Mouse (Mus musculus): ENCODE results near the gene Stk16. TPM values are rescaled to one million over a fixed set of nuclear protein-coding genes. Genes with fewer than 3 reads are reported as not detected.

The Stk16 gene
- 116 and 130 TPM in 2 replicates for polyA plus RNA-seq (2014; fragmentation: Nextera tagmentation; extraction: Ambion mirVana)

DNA sequence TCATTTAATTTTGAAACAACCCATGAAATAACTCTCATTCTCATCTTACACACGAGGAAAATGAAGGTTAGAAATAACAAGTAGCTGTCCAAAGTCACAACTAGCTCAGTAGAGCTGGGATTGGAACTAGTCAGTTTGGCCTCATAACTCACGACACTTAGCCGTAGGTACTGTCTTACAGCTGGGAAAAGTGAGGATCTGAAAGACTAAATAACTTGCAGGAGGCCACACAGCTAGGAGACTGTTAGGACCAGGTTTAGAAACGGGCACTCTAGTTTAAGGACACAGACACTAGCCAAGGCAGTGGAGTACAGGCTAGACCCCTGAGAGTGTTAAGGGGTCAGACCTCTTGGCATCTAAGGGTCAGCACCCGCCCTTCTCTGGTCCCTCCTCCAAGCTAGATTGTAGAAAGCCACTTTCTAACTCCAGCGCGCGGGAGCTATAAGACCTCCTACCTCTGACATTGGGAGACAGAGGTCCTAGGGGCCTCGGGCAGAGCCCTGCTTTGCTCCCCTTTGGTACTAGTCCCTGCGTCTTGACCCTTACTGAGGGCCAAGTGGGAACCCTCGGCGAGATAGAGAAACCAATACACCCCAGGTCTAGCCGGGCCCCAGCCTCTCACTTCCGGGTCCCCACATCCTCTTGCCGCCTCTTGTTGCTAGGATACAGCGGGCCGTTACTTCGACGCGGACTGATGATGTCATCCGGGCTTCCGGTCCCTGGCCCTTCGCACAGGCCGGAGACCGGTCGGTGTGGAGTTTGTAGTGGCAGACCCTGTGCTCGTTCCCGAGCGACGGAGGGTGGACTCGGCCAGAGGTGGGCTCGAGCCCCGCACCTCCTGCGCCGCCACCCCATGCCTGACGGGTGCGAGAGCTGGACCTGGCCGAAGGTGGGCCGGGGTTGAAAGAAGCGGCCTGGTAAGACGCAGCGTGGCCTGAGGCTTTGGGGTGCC is at the start of gene Stk16, which contains the start of gene Glb1l:
Gene Stk16 (plus strand): TSS at position 703 of the 952 bp plus-strand sequence.
Gene Glb1l (minus strand): TSS at position 678 of the 952 bp plus-strand sequence.
- peaks cover 34% of the 10 kb centered on the region for H3K36me3 ChIP-seq (ENCODE audit: control insufficient read depth, insufficient read depth, low read length)
- 6% methylated on average over 42 of the region's 42 CpGs for WGBS
- peak within 1 kb of the TSS; percentile 95 for H3K4me2 ChIP-seq (ENCODE audit: low read length)
- peak; percentile 98 for DNase-seq (ENCODE audit: low spot score)
- H3K9ac ChIP-seq (ENCODE audit: low read length): peak within 1 kb of the TSS; percentile 96
- peak within 1 kb of the TSS; percentile 95 for H3K4me3 ChIP-seq (ENCODE audit: low read depth, low read length)
- H3K9me3 ChIP-seq (replicated peaks; ENCODE audit: control insufficient read depth, low read length): no peaks in the 10 kb centered on the region
- peak; percentile 98 for ATAC-seq
- peaks cover 15% of the 10 kb centered on the region for H3K4me1 ChIP-seq (ENCODE audit: control insufficient read depth, insufficient read depth, low read length)
- H3K27me3 ChIP-seq (replicated peaks; ENCODE audit: control insufficient read depth, insufficient read depth, low read length): no peaks in the 10 kb centered on the region
- H3K27ac ChIP-seq (ENCODE audit: low read depth, low read length): no peak within 1 kb of the TSS

DNA sequence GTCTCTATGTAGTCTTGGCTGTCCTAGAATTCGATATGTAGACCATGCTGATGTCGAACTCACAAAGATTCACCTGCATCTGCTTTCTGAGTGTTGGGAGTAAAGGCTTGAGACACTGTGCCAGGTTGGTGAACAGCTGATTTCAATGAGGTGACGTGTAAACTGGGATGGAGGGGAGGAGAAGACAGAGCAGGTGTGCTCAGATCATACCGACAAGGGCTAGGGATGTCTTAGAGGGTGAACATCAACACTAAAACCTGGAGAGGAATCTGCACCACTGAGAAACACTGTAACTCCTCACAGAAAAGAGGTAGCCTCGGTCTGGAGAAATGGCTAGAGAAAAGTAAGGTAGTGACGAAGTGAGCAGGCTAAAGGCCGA is 42.6 kb upstream of the Stk16 start:
- WGBS: 10% methylated on average over 7 of the region's 7 CpGs

DNA sequence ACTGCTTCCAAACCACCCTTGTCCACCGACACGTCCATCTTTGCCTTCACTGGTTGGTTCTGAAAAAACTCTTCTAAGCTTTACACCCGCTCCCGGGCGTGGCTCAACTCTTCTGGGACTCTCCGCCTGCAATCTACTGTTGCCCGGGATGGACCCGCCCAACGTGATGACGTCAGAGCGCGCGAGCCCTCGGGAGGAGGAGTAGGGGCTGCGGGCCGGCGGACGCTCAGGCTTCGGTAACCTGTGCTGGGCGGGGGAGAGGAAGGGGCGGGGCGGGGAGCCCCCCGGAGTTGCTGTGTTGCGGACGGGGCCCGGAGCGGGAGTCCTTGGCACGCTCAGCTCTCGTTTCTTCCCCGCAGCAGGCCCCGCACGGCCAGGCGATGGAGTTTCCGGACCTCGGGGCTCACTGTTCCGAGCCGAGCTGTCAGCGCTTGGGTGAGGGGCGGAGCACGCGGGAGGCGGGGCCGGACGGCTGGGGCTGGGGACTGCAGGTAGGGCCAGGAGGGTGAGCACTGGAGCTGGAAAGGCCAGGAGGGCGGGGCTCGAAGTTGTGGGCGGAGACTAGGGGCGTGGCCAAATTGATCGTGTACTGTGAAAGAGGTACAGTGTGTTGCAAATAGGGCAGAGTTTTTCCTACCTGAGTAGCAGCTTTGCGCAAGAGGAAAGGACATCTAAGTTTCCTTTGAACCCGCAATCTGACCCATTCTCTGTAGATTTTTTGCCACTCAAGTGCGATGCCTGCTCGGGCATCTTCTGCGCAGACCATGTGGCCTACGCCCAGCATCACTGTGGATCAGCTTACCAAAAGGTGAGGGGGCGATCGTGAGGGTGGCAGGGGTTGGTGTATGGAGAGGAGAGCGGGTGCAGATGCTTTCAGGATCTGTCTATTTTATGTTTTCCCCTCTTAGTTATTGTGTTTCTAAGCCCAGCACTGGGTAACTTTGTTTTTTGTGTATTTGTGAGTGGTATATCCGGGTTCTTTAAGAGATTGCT is 41.9 kb upstream of the Stk16 start, which contains the start of gene Zfand2b:
Gene Zfand2b (plus strand): TSS at position 175 of the 993 bp plus-strand sequence.
- Histone ChIP-seq H3K9me3 (replicated peaks; ENCODE audit: control insufficient read depth, low read length) (no peaks in the 10 kb centered on the region), H3K36me3 (ENCODE audit: control insufficient read depth, insufficient read depth, low read length) (peaks cover 33% of the 10 kb centered on the region), H3K4me1 (ENCODE audit: control insufficient read depth, insufficient read depth, low read length) (0 out of 2 replicates have a peak, but pooled peaks cover 8% of the 10 kb centered on the region), H3K9ac (ENCODE audit: low read length) (peak within 1 kb of the TSS; percentile 68), H3K27me3 (replicated peaks; ENCODE audit: control insufficient read depth, insufficient read depth, low read length) (no peaks in the 10 kb centered on the region), H3K4me3 (ENCODE audit: low read depth, low read length) (peak within 1 kb of the TSS; percentile 67), H3K4me2 (ENCODE audit: low read length) (peak within 1 kb of the TSS; percentile 68), H3K27ac (ENCODE audit: low read depth, low read length) (peak within 1 kb of the TSS; percentile 82)
- ATAC-seq (peak; percentile 98), DNase-seq (ENCODE audit: low spot score) (peak; percentile 96)
- 1% methylated on average over 59 of the region's 59 CpGs for WGBS

More for the DNA sequence above, 42.6 kb upstream of the Stk16 start:
- ATAC-seq: peak; percentile 30
- Histone ChIP-seq H3K4me3 (ENCODE audit: low read depth, low read length) (peak overlapping the region; percentile 67), H3K27me3 (replicated peaks; ENCODE audit: control insufficient read depth, insufficient read depth, low read length) (no peaks in the 10 kb centered on the region), H3K9ac (ENCODE audit: low read length) (peak overlapping the region; percentile 68), H3K4me1 (ENCODE audit: control insufficient read depth, insufficient read depth, low read length) (0 out of 2 replicates have a peak, but pooled peaks cover 8% of the 10 kb centered on the region), H3K9me3 (replicated peaks; ENCODE audit: control insufficient read depth, low read length) (no peaks in the 10 kb centered on the region), H3K36me3 (ENCODE audit: control insufficient read depth, insufficient read depth, low read length) (peaks cover 26% of the 10 kb centered on the region), H3K4me2 (ENCODE audit: low read length) (peak overlapping the region; percentile 68), H3K27ac (ENCODE audit: low read depth, low read length) (0 out of 2 replicates have a peak overlapping the region, but pooled peaks have one; percentile 21)
- no peak for DNase-seq (ENCODE audit: low spot score)

DNA sequence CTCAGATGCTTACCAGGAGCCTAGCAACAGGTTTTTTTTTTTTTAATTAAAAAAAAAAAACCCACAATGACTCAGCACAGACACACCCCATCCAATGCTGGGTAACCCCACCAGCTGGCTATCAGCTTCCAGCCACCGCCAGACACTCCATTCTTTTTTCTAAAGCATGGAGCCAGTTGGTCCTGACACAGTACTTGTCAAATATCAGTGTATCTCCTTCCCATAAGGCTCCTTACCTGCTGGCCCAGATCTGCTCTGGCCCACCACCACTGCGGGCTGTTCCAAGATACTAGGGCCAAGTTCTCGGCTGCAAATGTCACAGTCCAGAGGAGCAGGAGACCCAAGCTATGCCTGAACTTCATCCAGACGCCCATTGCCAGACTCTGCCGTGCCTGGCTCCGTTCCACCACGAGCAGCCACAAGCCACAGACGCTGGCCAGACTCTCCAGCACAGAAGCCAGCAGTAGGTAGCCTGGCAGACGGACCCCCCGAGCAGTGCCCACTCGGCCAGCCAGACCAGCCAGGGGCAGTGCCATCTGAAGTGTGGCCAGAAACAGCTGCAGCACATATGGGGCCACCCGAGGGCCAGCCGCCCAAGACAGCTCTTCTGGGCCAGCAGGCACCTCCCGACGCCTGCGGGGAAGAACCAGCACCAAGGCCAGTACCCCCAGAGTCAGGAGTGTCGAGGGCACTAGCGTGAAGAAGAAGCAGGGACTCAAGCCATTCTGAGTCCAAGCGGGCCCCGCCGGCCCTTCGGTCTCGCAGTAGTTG is 31.1 kb upstream of the Stk16 start:
- H3K9ac ChIP-seq (ENCODE audit: low read length): peak overlapping the region; percentile 72
- H3K27me3 ChIP-seq (replicated peaks; ENCODE audit: control insufficient read depth, insufficient read depth, low read length): no peaks in the 10 kb centered on the region
- no peak overlapping the region; the same call in 1 of the 2 replicates for H3K27ac ChIP-seq (ENCODE audit: low read depth, low read length)
- peak overlapping the region; percentile 52 for H3K4me3 ChIP-seq (ENCODE audit: low read depth, low read length)
- ATAC-seq: peak; percentile 58
- 8% methylated on average over 23 of the region's 23 CpGs for WGBS
- peak overlapping the region; percentile 97 for H3K4me2 ChIP-seq (ENCODE audit: low read length)
- peaks cover 63% of the 10 kb centered on the region for H3K36me3 ChIP-seq (ENCODE audit: control insufficient read depth, insufficient read depth, low read length)
- peaks cover 7% of the 10 kb centered on the region for H3K4me1 ChIP-seq (ENCODE audit: control insufficient read depth, insufficient read depth, low read length)
- DNase-seq (ENCODE audit: low spot score): peak; percentile 44
- H3K9me3 ChIP-seq (replicated peaks; ENCODE audit: control insufficient read depth, low read length): no peaks in the 10 kb centered on the region

DNA sequence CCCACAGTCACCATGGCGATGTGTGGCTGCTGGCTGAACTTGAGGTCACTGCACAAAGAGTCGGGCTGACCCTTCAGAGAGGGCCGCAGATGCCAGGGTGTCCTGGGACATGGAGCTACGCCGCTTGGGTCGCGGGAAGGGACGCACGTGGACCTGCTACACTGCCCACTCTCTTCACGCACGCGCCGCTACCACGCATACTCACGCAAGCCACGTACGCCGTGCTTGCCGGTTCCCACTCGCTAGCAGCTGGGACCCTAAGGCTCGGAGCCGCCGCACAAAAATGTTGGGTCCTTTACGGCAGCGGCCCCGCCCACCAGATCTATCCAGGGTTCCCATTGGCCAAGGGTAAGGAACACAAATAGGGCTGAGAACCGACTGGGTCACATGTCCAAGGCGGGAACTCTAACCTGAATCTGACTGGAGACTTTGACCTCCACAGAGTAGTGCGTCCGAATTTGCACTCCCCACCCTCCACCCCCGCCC is 30.5 kb upstream of the Stk16 start, which contains the start of gene Abcb6:
Gene Abcb6 (minus strand): TSS at position 288 of the 486 bp plus-strand sequence.
- no peaks in the 10 kb centered on the region for H3K27me3 ChIP-seq (replicated peaks; ENCODE audit: control insufficient read depth, insufficient read depth, low read length)
- under 1% methylated on average over 31 of the region's 31 CpGs for WGBS
- ATAC-seq (peak; percentile 94), DNase-seq (ENCODE audit: low spot score) (peak; percentile 96)
- peak within 1 kb of the TSS; percentile 97 for H3K4me2 ChIP-seq (ENCODE audit: low read length)
- H3K36me3 ChIP-seq (ENCODE audit: control insufficient read depth, insufficient read depth, low read length): peaks cover 63% of the 10 kb centered on the region
- peak within 1 kb of the TSS; percentile 72 for H3K9ac ChIP-seq (ENCODE audit: low read length)
- no peak within 1 kb of the TSS; the same call in 1 of the 2 replicates for H3K27ac ChIP-seq (ENCODE audit: low read depth, low read length)
- H3K4me3 ChIP-seq (ENCODE audit: low read depth, low read length): peak within 1 kb of the TSS; percentile 52
- H3K4me1 ChIP-seq (ENCODE audit: control insufficient read depth, insufficient read depth, low read length): peaks cover 7% of the 10 kb centered on the region
- H3K9me3 ChIP-seq (replicated peaks; ENCODE audit: control insufficient read depth, low read length): no peaks in the 10 kb centered on the region

DNA sequence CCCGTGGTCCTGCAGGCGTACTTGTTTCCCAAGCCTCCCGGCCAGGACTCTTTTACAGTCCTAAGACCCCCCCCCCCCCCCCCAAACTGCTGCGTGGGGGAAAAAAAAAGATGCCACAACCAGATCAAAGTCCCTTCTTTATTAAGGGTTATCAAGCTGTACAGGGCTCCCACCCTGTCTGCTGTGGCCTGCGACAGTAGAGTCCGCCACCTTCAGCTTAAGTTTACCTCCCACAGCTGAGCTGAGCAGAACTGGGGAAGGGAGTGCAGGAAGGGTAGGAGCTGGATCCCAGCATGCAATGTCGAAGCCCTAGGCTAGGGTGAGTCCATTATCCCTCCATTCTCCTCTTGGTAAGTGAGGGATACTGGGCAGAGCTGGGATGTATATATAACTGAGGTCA is 29.9 kb upstream of the Stk16 start:
- Histone ChIP-seq H3K27me3 (replicated peaks; ENCODE audit: control insufficient read depth, insufficient read depth, low read length) (no peaks in the 10 kb centered on the region), H3K9ac (ENCODE audit: low read length) (no peak overlapping the region), H3K9me3 (replicated peaks; ENCODE audit: control insufficient read depth, low read length) (no peaks in the 10 kb centered on the region), H3K4me2 (ENCODE audit: low read length) (peak overlapping the region; percentile 97), H3K36me3 (ENCODE audit: control insufficient read depth, insufficient read depth, low read length) (peaks cover 63% of the 10 kb centered on the region), H3K4me1 (ENCODE audit: control insufficient read depth, insufficient read depth, low read length) (peaks cover 7% of the 10 kb centered on the region), H3K4me3 (ENCODE audit: low read depth, low read length) (0 out of 2 replicates have a peak overlapping the region, but pooled peaks have one; percentile 52), H3K27ac (ENCODE audit: low read depth, low read length) (no peak overlapping the region)
- no peak for ATAC-seq
- WGBS: 32% methylated on average over 7 of the region's 7 CpGs
- no peak for DNase-seq (ENCODE audit: low spot score)

DNA sequence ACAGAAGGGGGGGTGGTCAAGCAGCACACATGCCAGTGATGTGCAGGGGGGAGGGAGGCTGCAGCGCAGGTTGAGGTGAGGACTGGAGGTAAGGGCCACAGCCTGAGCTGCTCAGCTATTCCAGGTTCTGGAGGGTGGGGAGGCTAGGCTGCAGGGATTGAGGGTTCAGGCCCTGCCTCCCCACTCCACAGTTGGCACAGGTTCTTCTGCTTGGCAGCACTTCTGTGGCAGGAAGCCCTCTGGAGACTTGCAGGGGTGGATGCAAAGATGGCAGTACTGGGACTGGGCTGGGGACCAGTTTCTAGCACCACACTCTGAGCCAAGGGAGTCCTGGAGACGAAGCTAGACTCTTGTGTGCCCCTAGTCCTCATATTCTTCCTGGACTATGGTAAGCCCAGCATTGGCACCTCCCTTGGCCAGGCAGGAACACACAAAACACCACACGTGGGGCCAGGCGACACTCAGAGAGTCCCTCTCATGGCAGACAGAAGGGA is 29.2 kb upstream of the Stk16 start:
- ATAC-seq: no peak
- H3K4me2 ChIP-seq (ENCODE audit: low read length): no peak overlapping the region
- 71% methylated on average over 4 of the region's 4 CpGs for WGBS
- H3K27me3 ChIP-seq (replicated peaks; ENCODE audit: control insufficient read depth, insufficient read depth, low read length): no peaks in the 10 kb centered on the region
- DNase-seq (ENCODE audit: low spot score): no peak
- peaks cover 7% of the 10 kb centered on the region for H3K4me1 ChIP-seq (ENCODE audit: control insufficient read depth, insufficient read depth, low read length)
- H3K27ac ChIP-seq (ENCODE audit: low read depth, low read length): no peak overlapping the region
- H3K9ac ChIP-seq (ENCODE audit: low read length): no peak overlapping the region
- no peak overlapping the region for H3K4me3 ChIP-seq (ENCODE audit: low read depth, low read length)
- no peaks in the 10 kb centered on the region for H3K9me3 ChIP-seq (replicated peaks; ENCODE audit: control insufficient read depth, low read length)
- H3K36me3 ChIP-seq (ENCODE audit: control insufficient read depth, insufficient read depth, low read length): peaks cover 63% of the 10 kb centered on the region

Measured in forebrain, embryonic 14.5 days (tissue).